Mouse (Mus musculus): ENCODE data around the gene Nop53.

Nop53 gene

GRCm38 (mm10) chr7:15945721-15946536 lies at the start of gene Nop53:
TSS of gene Nop53 (minus strand) at chr7:15946074.
- peak; percentile 95 for DNase-seq (ENCODE audit: low read depth, low spot score)

- DNase-seq (ENCODE audit: low read depth, low spot score), result no peak
Observed at GRCm38 (mm10) chr7:15993789-15994188, 47.9 kb upstream of the Nop53 start.

- DNase-seq (ENCODE audit: low read depth, low spot score), result no peak
Observed at GRCm38 (mm10) chr7:15993152-15993551, 47.3 kb upstream of the Nop53 start.

DNA sequence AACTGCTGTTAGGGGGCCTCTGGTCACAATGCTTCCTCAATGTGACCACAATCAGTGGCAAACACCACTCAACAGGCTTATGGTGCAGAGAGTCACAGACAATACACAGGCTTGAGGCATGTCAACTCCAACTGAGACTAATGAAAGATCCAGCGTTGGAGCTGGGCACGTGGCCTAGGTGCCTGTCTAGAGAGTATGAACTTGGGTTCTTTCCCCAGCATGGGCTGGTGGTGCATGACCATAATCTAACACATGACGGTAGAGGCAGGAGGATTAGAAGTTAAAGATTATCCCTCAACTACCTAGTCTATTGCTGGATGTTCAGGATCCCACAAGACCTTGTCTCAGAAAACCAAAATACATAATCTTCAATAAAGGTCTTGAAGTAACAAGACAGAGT lies 45.9 kb upstream of the Nop53 start:
- no peak for DNase-seq (ENCODE audit: low read depth, low spot score)

GRCm38 (mm10) chr7:15987661-15988356 lies 41.9 kb upstream of the Nop53 start:
- no peak for DNase-seq (ENCODE audit: low read depth, low spot score)

DNA sequence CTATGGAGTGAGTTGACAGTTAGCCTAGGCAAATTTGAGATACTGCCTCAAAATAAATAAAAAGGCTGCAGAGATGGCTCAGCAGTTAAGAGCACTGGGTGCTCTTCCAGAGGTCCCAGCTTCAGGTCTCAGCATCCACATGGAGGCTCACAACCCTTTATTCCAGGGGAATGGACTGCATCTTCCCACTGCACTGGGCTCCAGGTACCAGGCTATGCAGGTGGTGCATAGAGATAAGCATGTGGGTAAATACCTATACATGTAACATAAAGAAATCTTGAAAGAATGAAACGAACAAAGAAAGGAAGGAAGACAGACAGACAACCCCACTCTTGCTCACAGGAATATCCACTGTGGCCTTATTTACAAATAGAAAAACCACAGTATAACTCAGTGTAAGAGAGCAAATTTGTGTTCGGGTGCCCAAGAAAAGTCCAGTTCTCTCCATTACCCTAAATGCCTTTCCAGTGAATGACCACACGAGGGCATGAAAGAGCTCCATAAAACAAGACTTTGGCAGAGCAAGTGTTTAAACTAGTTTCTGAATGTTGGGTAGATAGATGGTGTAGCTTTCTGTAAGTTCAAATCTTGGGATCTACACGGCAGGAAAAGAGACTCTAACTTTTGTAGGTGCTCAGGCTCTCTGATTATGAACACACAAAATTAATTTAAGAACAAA lies 37.0 kb upstream of the Nop53 start:
- peak; percentile 21 for DNase-seq (ENCODE audit: low read depth, low spot score)

DNA sequence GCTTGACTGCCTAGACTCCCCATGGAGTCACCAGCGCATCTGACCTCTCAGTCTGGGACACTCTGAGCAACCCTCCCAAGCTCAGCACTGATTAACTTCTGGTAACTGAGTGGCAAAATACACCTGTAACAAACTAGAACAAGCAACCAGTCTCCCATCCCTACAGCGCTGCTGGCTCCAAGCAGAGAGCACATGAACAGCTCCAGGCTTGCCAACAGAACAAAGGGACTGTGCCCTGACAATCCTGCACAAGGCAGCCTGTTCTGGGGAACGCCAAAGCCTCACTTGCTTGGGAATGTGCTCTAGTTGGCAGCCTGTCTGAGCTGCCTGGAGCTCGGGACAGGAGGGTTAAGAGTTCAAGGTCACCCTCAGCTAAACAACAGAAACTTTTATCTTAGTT lies 35.7 kb upstream of the Nop53 start:
- no peak for DNase-seq (ENCODE audit: low read depth, low spot score)

DNA sequence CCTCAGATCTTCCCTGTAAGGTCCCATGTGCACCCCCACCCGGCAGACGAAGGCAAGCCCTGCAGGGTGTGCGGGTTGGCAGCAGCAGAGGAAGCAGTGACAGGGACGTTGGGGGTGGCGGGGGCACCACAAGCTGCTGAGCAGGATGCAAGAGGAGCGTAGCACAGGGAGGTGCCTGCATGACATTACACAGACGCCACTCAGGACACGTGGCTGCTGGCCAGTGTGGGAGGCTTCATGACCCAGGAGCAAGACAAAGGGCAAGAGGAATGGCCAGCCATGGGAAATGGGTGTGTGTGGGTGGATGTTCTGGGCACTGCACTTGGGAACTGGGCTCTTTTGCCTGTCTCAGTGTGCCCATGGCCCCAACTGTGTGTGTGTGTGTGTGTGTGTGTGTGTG lies 34.4 kb upstream of the Nop53 start:
- DNase-seq (ENCODE audit: low read depth, low spot score), result no peak

DNA sequence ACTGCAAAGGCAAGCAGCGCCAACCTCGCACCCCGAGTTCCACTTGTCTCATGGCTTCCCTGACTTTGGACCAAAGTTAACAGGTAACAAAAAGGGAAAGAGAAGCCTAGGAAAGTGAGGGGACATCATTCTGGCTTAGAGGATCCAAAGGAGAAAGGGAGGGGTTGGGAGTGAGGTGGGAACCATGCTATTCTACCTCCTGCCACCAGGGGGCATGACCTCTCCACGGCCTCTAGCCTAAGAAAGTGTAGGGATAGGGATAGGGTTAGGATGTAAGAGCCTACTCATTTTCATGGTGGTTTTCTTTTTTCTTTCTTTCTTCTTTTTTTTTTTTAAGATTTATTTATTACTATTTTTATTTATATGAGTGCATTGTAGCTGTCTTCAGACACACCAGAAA lies 30.0 kb upstream of the Nop53 start:
- peak; percentile 45 for DNase-seq (ENCODE audit: low read depth, low spot score)

DNA sequence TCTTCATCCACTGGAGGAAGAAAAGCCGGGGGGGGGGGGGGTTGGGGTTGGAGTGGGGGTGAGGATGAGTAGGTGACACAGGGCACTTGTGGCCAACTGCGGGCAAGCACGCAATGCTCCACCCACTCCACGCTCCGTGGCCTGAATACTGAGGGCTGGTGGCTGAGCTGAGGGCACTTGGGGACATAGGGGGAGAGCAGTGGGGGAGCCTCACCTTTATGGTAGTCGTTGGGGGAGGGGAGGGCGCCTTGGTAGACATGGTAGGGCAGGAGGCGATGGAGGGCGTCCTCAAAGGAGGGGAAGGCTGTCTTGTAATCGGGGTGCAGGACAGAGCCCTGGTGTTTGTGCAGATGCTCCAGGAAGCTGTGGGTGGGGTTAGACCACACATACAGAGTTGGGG lies 29.6 kb upstream of the Nop53 start:
- no peak for DNase-seq (ENCODE audit: low read depth, low spot score)

GRCm38 (mm10) chr7:15974712-15975111 lies 28.8 kb upstream of the Nop53 start:
- DNase-seq (ENCODE audit: low read depth, low spot score), result peak; percentile 56

DNA sequence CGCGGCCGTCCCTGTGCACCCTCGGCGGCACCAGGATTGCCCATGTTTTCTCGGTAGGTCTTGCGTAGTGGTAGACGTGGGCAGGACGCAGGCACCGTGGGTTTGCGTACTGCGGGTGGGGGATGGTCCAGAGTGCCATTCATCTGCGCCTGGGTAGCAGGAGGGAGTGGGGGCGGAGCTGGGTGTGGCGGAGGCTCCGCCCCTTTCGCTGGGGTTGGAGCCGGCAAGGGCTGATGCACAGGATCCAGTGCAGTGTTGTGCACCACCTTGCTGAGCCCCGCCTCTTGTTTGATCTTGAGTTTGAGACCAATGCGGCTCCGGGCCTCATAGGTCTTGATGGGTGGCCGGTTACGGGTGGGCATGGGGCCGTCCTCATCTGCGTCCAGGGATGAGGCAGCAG lies 26.4 kb upstream of the Nop53 start:
- DNase-seq (ENCODE audit: low read depth, low spot score), result no peak

DNA sequence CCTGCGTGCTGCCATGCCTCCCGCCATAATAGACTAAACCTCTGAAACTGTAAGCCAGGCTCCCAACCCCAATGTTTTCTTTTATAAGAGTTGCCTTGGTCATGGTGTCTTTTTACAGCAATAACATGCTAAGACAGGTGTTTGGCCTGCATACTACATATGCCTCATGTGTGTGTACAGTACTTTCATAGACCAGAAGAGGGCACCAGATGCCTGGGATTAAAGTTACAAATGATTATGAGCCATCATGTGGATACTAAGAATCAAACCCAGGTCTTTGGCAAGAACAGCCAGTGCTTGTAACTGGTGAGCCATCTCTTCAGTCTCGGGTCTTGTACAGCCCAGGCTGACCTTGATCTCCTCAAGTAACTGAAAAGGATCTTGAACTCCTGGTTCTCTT lies 23.8 kb upstream of the Nop53 start:
- no peak for DNase-seq (ENCODE audit: low read depth, low spot score)

- DNase-seq (ENCODE audit: low read depth, low spot score), result no peak
Observed at GRCm38 (mm10) chr7:15968322-15968721, 22.4 kb upstream of the Nop53 start.

DNA sequence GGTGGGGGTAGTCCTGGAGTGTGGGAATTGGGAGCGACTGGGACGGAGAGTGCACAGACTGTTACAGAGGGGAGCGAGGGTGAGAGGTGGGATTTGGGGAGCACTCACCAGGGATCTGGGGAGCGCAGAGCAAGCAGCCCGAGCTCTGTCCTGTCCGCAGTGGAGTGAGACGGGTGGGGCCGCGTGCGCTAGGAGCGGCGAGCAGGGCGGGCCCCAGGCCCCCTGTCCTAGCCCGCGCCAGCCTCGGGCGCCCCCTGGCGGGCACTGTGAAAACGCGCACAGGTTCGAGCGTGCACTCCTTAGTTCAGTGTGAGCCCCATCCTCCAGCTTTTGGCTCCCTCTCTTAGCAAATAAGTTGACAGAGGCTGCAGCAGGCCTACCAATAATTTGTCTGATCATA lies 21.4 kb upstream of the Nop53 start, which contains the start of gene Ehd2:
Gene Ehd2 (minus strand): TSS at position 256 of the 400 bp plus-strand sequence.
- DNase-seq (ENCODE audit: low read depth, low spot score), result peak; percentile 52

DNA sequence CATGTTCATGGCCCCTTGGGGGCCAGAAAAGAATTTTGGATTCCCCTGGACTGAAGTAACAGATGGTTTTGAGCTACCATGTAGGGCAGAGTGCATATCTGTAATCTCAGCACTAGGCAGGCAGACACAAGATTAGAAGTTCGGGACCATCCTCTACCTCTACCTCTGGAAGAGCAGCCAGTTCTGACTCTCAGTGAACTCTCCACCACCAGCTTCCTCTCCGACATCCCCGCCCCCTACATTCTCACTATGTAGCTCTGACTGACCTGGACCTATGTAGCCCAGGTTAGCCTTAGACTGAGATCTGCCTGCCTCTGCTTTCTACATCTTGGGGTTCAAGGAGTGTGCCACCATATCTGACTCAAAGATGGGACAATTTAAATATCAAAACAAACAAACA lies 20.6 kb upstream of the Nop53 start:
- DNase-seq (ENCODE audit: low read depth, low spot score), result no peak

DNA sequence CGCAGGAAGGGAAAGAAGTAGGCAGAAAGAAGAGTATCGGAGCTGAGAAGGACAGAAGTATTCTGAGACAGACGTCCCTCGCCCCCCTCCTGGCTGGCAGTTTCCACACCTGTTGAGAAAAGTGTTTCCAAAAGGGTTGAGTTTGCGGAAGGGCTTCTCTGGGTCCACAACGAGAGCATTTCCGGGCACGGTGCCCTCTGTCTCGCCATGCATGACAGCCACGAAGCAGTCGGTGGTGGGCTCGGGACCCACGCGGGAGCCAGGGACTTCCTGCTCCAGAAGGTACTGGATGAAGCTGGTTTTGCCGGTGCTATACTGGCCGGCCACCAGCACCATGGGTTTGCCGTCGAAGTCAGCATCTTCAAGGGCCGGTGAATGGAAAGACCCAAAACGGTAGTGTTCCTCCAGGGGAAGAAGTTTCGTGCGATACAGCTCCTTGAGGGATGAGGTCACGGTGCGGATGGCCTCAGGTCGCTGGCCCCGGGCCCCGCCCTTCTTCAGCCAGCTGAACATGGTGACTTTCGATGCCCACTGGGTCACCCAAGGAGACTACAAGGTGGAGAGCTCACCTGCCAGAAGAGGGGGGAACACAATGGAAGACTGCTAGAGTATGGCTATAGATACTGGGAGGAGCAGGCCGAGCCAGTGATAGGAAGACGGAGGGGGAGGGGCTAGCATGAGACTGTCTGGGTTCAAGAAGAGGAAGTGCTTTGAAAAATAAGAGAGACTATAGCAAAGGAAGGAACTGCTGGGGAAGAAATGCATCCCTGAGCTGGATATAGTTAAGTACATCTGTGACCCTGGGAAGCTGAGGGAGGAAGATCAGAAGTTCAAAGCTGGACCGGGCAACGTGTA lies 18.2 kb upstream of the Nop53 start:
- no peak for DNase-seq (ENCODE audit: low read depth, low spot score)

GRCm38 (mm10) chr7:15962311-15963288 lies 16.7 kb upstream of the Nop53 start:
- no peak for DNase-seq (ENCODE audit: low read depth, low spot score)

DNA sequence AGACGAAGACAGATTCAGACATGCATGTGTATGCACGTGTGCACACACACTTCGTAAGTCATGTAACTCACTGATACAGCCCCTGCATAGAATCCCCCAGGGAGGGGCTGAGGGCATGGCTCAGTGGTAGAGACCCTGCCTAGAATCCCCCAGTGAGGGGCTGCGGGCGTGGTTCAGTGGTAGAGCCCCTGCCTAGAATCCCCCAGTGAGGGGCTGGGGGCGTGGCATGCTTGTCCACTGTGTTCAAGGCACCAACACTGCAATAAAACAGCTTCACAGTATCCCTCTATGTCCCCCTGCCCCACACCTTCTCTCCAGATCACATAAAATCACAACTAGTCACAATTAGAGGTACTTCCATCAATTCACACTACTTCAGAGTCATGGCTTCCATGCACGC lies 15.9 kb upstream of the Nop53 start:
- DNase-seq (ENCODE audit: low read depth, low spot score), result no peak

GRCm38 (mm10) chr7:15961239-15961638 lies 15.4 kb upstream of the Nop53 start:
- DNase-seq (ENCODE audit: low read depth, low spot score), result no peak
